Mouse (Mus musculus) neural tube, embryonic 15.5 days (tissue): Measurements from ENCODE around the gene Nr2f2. TPM values are rescaled to one million over a fixed set of nuclear protein-coding genes. Genes with fewer than 3 reads are reported as not detected.

Experiments used
- ATAC-seq: fragments of 200-750 bp; cut with Nextera tagmentation; 2 replicates; pipeline ENCODE4 v1.8.0; 2017; ENCODE audit warnings: mild to moderate bottlenecking, moderate TSS enrichment, moderate library complexity; ENCODE audit not compliant: low FRiP score
- H3K27ac ChIP-seq: fragments of 300-500 bp; sonication (generic); replicated peaks from 2 replicates; pipeline ENCODE4 v1.5.1; 2015; ENCODE audit warnings: mild to moderate bottlenecking, inconsistent platforms
- H3K27me3 ChIP-seq: fragments of 300-500 bp; sonication (generic); replicated peaks from 2 replicates; pipeline ENCODE4 v1.6.1; 2015; ENCODE audit warnings: inconsistent platforms
- H3K36me3 ChIP-seq: fragments of 300-500 bp; sonication (generic); 2 replicates; pipeline ENCODE4 v1.6.1; 2015; ENCODE audit warnings: inconsistent platforms
- H3K4me1 ChIP-seq: fragments of 300-500 bp; sonication (generic); 2 replicates; pipeline ENCODE4 v1.6.1; 2015; ENCODE audit warnings: inconsistent platforms
- H3K4me2 ChIP-seq: fragments of 300-500 bp; sonication (generic); 2 replicates; pipeline ENCODE4 v1.6.1; 2015; ENCODE audit warnings: inconsistent platforms, mild to moderate bottlenecking, moderate library complexity
- H3K4me3 ChIP-seq: fragments of 300-500 bp; sonication (generic); replicated peaks from 2 replicates; pipeline ENCODE4 v1.5.1; 2015; ENCODE audit warnings: mild to moderate bottlenecking, inconsistent platforms
- H3K9ac ChIP-seq: fragments of 300-500 bp; sonication (generic); replicated peaks from 2 replicates; pipeline ENCODE4 v1.6.1; 2015; ENCODE audit warnings: mild to moderate bottlenecking, inconsistent platforms
- H3K9me3 ChIP-seq: fragments of 300-500 bp; sonication (generic); replicated peaks from 2 replicates; pipeline ENCODE4 v1.6.1; 2016; ENCODE audit warnings: inconsistent platforms
- WGBS: fragments of 180-500 bp; shearing (Covaris S2); methylation state at CpG from one replicate; pipeline ENCODE4 v1.1.7; 2015; ENCODE audit warnings: mixed read lengths; 5-methylcytosine and 5-hydroxymethylcytosine counted together
- polyA plus RNA-seq: library from polyadenylated mRNA; unstranded; fragments of >200 nt; fragmentation: Nextera tagmentation; extraction: Ambion mirVana; gene quantifications from 2 replicates; pipeline ENCODE4 v1.2.1, GENCODE M21; 2015

The Nr2f2 gene
- polyA plus RNA-seq, 1 experiment from 2014 or later = 62.5 TPM

DNA sequence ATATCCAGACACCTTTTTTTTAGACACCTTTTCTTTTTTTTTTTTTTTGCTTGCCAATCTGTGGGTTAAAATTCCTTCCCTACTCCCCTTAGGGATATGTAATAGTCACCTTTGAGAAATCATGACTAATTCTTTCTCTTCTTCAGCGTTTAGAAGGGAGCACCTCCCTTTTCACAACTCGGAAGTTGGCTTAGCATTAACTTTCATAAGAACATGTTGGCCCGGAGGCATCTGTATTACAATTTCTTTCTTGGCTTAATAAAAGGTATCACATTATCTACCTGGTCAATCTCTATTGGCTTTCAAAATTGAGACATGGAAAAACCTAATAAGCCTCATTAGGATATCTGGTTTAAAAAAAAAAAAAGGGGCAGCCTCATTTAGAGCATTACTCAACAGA, 14.4 kb upstream of the Nr2f2 start:
- WGBS = 89% methylated on average over 3 of the region's 3 CpGs
- Histone ChIP-seq H3K27ac (no peak overlapping the region), H3K27me3 (no peaks in the 10 kb centered on the region), H3K9me3 (no peaks in the 10 kb centered on the region), H3K4me1 (no peaks in the 10 kb centered on the region), H3K9ac (no peak overlapping the region), H3K4me3 (no peak overlapping the region), H3K36me3 (no peaks in the 10 kb centered on the region), H3K4me2 (no peak overlapping the region)
- no peak for ATAC-seq

DNA sequence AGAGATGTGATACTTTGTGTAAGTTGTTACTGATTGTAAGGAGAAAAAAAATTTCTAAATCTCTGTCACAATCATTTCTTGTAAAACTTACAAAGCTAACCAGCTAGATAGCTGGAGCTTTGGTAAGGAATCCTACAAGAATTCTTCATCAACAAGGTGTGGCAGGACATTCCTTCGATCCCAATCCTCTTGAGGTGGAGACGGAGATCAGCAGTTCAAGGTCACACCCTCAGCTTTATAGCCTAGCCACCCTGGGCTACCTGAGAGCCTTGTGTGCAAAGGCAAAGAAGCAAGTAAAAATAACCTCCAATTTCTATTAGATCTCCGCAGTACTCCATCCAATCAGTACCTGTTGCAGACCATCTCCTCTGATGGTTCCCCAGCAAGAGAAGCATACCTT, 13.7 kb upstream of the Nr2f2 start:
- Histone ChIP-seq H3K4me1 (no peaks in the 10 kb centered on the region), H3K36me3 (no peaks in the 10 kb centered on the region), H3K9ac (no peak overlapping the region), H3K4me2 (no peak overlapping the region), H3K9me3 (no peaks in the 10 kb centered on the region), H3K27me3 (no peaks in the 10 kb centered on the region), H3K27ac (no peak overlapping the region), H3K4me3 (no peak overlapping the region)
- ATAC-seq = no peak
- 89% methylated on average over 3 of the region's 3 CpGs for WGBS

DNA sequence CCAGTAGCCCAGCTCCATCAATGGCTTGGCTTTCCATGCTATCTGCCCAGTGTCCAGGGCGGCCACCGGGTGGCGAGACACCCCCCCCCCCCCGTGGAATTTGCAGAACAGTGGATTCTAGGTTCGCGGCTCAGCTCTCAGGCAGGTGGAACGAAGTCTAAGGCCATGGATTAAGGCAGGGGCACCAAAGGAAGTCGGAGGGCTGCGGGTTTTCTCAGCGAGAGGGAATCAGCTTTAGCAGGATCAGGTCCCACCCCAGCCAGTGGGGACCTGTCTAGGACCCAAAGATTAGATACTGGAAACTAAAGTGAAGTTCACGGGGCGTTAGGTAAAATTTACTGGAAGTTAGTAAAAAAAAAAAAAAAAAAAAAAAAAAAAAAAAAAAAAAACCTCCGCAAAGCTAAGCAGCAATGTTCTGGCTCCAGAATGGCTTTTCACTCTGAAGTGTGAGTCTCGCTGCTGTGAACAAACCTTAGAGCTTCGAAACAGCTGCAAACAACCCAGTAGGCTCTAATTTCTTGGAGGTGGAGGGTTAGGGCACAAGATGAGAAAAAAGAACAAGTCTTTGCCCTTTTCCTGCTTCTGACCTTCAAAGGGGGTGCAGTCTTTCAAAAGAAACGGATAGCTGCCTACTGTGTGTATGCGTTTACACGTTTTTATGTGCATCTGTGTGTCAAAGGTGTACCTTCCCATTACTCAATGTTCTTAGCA, 4.2 kb upstream of the Nr2f2 start:
- Histone ChIP-seq H3K4me1 (peaks cover 19% of the 10 kb centered on the region), H3K36me3 (no peaks in the 10 kb centered on the region), H3K4me2 (peak overlapping the region; percentile 63), H3K4me3 (peak overlapping the region; percentile 35), H3K9me3 (no peaks in the 10 kb centered on the region), H3K27ac (no peak overlapping the region), H3K27me3 (peaks cover 43% of the 10 kb centered on the region), H3K9ac (no peak overlapping the region)
- WGBS = 9% methylated on average over 18 of the region's 18 CpGs
- ATAC-seq = no peak

DNA sequence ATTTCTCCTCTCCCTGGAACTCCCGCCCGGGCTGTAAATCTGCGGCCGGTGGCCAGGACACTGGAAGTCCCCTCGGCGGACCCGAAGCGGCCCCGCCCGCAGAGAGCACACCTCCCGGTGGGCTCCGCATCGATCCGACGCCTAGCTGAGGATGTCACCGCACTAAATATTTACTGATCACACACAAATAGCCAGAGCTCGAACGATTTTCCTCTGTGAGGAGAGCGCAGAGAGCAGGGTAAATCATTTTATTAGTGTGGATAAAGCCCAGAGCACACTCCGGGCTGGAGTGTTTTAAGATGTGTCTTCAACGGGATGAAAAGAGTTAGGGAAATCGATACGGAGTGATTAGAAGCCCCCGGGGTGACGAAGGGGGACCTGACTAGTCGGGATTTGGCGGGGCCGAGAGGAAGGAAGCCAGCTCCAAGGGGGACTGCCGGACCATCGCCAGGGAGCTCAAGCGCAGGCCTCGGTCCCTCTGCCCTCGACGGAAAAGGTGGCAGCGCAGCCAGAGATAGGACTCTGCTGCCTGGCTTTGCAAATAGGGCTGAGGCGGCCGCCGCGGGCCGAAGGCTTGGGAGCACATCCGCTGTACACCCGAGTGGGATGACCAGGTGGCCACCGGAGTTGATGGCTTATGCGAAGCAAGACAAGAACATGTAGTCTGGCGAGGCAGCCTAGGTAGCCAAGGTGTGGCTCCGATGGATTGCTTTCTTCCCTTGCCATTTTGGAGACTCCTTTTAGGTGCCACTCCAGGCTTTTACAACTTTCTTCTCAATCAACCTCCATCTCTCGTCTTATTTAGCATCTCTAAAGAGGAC, 3.4 kb upstream of the Nr2f2 start:
- Histone ChIP-seq H3K9me3 (no peaks in the 10 kb centered on the region), H3K4me3 (peak overlapping the region; percentile 35), H3K4me1 (peaks cover 25% of the 10 kb centered on the region), H3K9ac (peak overlapping the region; percentile 38; the same call in 1 of the 2 replicates), H3K36me3 (no peaks in the 10 kb centered on the region), H3K27me3 (peaks cover 43% of the 10 kb centered on the region), H3K27ac (peak overlapping the region; percentile 39), H3K4me2 (peak overlapping the region; percentile 63)
- 2% methylated on average over 46 of the region's 47 CpGs for WGBS
- ATAC-seq = no peak

DNA sequence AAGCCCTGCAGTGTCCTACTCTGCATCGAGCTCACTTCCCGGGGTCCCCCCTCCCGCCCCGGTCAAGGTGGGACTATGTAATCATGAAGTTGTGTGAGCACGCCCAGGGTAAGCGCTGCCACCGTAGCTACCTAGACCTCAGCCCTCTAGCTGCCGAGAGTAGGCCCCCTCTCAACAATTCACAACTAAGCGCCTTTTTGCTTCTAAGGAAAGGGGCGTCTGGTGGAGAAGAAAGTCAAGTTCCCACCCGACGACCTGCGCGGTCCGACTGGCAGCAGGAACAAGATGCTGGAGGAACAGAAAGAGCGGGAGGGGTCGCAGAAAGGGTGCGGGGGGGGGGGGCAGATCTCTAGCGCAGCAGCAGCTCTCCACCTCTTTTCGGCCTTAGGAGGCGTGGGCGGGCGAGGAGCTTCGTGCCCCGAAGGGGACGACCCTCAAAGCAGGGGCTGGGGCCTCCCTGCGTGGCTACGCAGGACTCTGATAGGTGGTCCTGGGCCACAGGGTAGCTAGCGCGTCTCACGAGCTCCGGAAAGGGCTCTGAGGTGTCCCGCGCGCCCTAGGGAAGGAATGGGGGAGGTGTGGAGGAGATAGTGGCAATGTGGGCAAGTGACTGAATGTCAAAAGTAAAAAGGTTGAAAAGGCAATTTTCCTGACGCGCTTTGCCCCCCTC, 2.7 kb upstream of the Nr2f2 start:
- Histone ChIP-seq H3K4me3 (peak overlapping the region; percentile 35), H3K4me2 (peak overlapping the region; percentile 63), H3K9me3 (no peaks in the 10 kb centered on the region), H3K27ac (peak overlapping the region; percentile 39), H3K4me1 (peaks cover 25% of the 10 kb centered on the region), H3K27me3 (peaks cover 43% of the 10 kb centered on the region), H3K9ac (peak overlapping the region; percentile 38; the same call in 1 of the 2 replicates), H3K36me3 (no peaks in the 10 kb centered on the region)
- ATAC-seq = peak; percentile 27; the same call in 1 of the 2 replicates
- WGBS = 3% methylated on average over 34 of the region's 37 CpGs

DNA sequence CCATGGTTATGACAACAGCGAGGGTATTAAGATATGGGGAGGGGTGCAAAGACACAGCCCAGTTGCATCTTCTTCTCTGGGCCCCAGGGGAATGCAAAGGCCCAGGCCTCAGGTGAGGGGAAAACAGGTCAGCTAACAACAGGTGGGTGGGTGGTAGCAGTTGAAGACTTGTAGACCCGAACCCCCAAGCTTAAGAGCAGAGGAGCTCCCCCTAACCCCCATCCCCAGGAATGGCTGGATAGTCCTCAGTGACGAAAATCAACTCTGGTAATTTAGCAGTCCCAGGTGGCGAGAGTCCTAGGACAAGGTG, 2.2 kb upstream of the Nr2f2 start:
- H3K27ac ChIP-seq = peak overlapping the region; percentile 39; the same call in 1 of the 2 replicates
- H3K9ac ChIP-seq = no peak overlapping the region
- WGBS = 19% methylated on average over 4 of the region's 4 CpGs
- peaks cover 25% of the 10 kb centered on the region for H3K4me1 ChIP-seq
- H3K36me3 ChIP-seq = no peaks in the 10 kb centered on the region
- peaks cover 43% of the 10 kb centered on the region for H3K27me3 ChIP-seq
- no peaks in the 10 kb centered on the region for H3K9me3 ChIP-seq
- peak overlapping the region; percentile 35 for H3K4me3 ChIP-seq
- peak overlapping the region; percentile 63 for H3K4me2 ChIP-seq
- 0 out of 2 replicates have a peak, but pooled peaks have one; percentile 16 for ATAC-seq

DNA sequence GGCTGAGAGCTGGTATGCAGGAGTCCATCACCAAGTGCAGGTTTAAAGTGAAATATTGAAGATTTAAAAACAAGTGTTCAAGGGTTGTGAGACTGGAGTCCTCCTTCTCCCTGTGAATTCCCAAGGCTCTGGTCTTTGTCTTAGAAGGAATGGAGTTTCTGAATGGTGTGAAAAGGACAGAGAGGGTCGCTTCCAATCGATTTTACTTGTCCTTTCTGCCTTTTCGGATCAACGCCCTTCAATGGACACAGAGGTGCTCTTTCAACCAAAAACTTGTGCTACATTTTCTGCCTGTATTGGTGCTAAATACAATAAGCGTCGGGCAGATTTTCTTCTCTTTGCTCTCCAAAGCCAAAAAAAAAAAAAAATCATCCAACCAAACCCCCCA, 1.7 kb upstream of the Nr2f2 start:
- 22% methylated on average over 6 of the region's 6 CpGs for WGBS
- H3K4me1 ChIP-seq = peaks cover 25% of the 10 kb centered on the region
- peaks cover 43% of the 10 kb centered on the region for H3K27me3 ChIP-seq
- ATAC-seq = no peak
- peak overlapping the region; percentile 18; the same call in 1 of the 2 replicates for H3K27ac ChIP-seq
- H3K36me3 ChIP-seq = no peaks in the 10 kb centered on the region
- H3K4me3 ChIP-seq = peak overlapping the region; percentile 13; the same call in 1 of the 2 replicates
- H3K9ac ChIP-seq = no peak overlapping the region
- H3K4me2 ChIP-seq = peak overlapping the region; percentile 63
- no peaks in the 10 kb centered on the region for H3K9me3 ChIP-seq

DNA sequence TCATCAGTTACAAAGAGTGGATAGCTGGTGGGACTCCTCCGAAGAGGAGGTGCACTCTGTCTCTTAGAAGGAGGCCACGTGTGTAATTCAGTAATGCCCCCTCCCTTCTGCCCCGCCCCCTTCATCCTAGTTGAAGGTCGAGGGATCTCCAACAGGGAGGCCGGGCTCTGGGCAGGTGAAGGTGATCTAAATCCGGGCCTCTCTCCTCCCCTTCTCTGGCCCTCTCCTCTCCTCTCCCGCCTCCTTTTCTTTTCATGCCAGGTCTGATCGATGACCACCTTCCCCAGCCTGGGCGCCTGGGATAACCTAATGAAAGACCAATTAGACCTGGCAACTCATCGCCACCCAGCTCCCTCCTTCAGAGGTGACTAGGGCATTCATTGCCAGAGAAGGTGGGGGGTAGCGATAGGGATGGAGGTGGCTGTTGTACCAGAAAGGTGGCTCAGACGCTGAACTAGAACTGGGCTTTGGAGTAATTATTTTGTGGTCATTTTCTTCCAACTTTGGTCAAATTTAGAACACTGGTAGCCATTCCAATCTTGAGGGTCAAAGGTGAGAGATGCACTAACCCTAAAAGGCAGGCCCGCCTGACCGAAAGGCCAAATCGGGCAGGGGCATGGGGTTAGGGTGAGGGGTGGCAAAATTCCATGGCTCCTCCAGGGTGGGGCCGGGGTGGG, 1.2 kb upstream of the Nr2f2 start:
- Histone ChIP-seq H3K27ac (0 out of 2 replicates have a peak overlapping the region, but pooled peaks have one; percentile 35), H3K36me3 (no peaks in the 10 kb centered on the region), H3K9me3 (no peaks in the 10 kb centered on the region), H3K27me3 (peaks cover 41% of the 10 kb centered on the region), H3K4me2 (peak overlapping the region; percentile 63), H3K4me1 (peaks cover 25% of the 10 kb centered on the region), H3K4me3 (peak overlapping the region; percentile 13), H3K9ac (no peak overlapping the region)
- no peak for ATAC-seq
- WGBS = 14% methylated on average over 16 of the region's 16 CpGs

DNA sequence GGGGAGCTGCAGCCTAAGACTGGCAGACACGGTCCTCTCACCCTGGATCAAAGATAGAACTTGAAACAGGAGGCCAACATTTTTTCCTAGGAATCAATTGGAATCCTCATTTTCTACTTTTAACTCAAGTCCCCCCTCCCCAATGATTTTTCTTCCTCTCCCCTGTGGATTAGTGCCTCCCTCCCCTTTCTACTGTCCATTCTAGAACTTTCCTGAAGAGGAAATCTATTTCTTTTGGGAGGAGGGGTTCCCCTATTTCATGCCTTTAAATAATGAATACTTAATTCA, 217 bp upstream of the Nr2f2 start:
- H3K27me3 ChIP-seq = peaks cover 36% of the 10 kb centered on the region
- ATAC-seq = no peak

DNA sequence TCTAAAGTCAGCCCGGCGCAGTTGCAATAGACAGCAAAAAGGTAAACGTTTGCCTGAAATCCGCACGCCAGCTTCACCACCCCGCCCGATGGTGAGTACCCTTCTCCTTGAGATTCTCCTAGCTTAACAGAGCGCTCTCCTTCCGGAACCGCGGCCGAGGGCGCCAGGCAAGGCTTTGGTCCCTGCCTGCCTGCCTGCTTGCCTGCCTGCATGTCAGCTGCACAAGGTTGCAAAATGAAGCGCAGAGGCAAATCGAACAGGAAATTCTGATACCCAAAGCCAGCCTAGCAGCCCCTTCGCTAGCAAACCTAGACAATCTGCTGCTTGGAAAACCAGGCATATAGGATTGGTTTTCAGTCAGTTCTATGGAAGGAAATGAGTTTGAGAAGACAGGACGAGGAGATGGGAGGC, 1.1 kb downstream of the Nr2f2 start:
- Histone ChIP-seq H3K27ac (peak overlapping the region; percentile 88), H3K9me3 (no peaks in the 10 kb centered on the region), H3K27me3 (peaks cover 25% of the 10 kb centered on the region), H3K9ac (peak overlapping the region; percentile 72), H3K4me3 (peak overlapping the region; percentile 50), H3K4me1 (peaks cover 26% of the 10 kb centered on the region), H3K36me3 (no peaks in the 10 kb centered on the region), H3K4me2 (peak overlapping the region; percentile 63)
- WGBS = under 1% methylated on average over 17 of the region's 17 CpGs
- ATAC-seq = no peak

More for the DNA sequence above, 217 bp upstream of the Nr2f2 start:
- Histone ChIP-seq H3K9ac (peak overlapping the region; percentile 72; the same call in 1 of the 2 replicates), H3K4me1 (peaks cover 28% of the 10 kb centered on the region), H3K9me3 (no peaks in the 10 kb centered on the region), H3K27ac (peak overlapping the region; percentile 88), H3K4me2 (peak overlapping the region; percentile 63), H3K36me3 (no peaks in the 10 kb centered on the region), H3K4me3 (peak overlapping the region; percentile 50)
- 4% methylated on average over 1 of the region's 1 CpGs for WGBS

DNA sequence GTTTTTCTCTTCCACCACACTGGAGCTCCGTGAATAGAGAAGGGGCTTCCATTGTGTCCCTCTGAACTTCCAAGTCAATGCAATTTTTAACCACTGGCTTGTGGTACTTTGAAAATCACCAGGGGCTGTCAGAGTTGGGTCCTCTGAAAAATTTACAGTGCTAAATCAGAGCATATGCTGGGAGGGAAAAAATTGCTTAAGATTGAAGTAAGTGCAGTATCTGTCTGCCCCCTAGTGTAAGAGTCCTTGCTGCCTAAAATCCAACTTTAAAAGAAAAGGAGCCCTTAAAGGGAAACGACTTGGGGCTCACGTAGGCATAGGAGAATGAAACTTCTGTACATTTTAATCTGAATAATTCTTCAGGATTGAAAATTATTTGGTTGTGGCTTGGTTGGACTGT, 1.7 kb downstream of the Nr2f2 start:
- H3K9me3 ChIP-seq = no peaks in the 10 kb centered on the region
- H3K36me3 ChIP-seq = no peaks in the 10 kb centered on the region
- H3K4me3 ChIP-seq = peak overlapping the region; percentile 50
- H3K9ac ChIP-seq = peak overlapping the region; percentile 72; the same call in 1 of the 2 replicates
- WGBS = 1% methylated on average over 3 of the region's 3 CpGs
- H3K27ac ChIP-seq = peak overlapping the region; percentile 88
- peak overlapping the region; percentile 63 for H3K4me2 ChIP-seq
- ATAC-seq = no peak
- H3K27me3 ChIP-seq = peaks cover 24% of the 10 kb centered on the region
- H3K4me1 ChIP-seq = peaks cover 23% of the 10 kb centered on the region
